Mouse (Mus musculus): ENCODE results near the gene Cul1. TPM values are rescaled to one million over a fixed set of nuclear protein-coding genes. Genes with fewer than 3 reads are reported as not detected.

Gene Cul1
- total and polyA plus RNA-seq, 3 experiments, result 63.6 to 155 (median 108) TPM

GRCm38 (mm10) chr6:47454131-47454574 lies 955 bp downstream of the Cul1 start:
- peak; percentile 34 for DNase-seq (ENCODE audit: extremely low read depth)
- H3K27ac ChIP-seq (ENCODE audit: insufficient read depth, low read depth), result peak overlapping the region; percentile 64
- dilution Hi-C loops (cut with MboI; ENCODE audit: extremely low pct_ligation_motif_present, extremely low pct_unique_long_range_greater_than_20kb, low sequenced_read_pairs) (no loop called here), in situ Hi-C loops (cut with MboI; ENCODE audit: low pct_ligation_motif_present, low pct_unique_long_range_greater_than_20kb, low sequenced_read_pairs) (no loop called here)
- peaks cover 0 to 31% of the 10 kb centered on the region in 2 experiments; a peak in 2 of 4 replicates for H3K4me1 ChIP-seq (ENCODE audit: control insufficient read depth in 1 of 2, insufficient read depth in 2 of 2)
- no peaks in the 10 kb centered on the region for H3K27me3 ChIP-seq (replicated peaks)
- TF ChIP-seq NRF1 (IDR thresholded peaks at IDR 0.05; ENCODE audit: low read depth, low read length), result 0 out of 2 replicates have a peak, but pooled peaks have one; percentile 38
- no peak for TF ChIP-seq JUN (IDR thresholded peaks at IDR 0.05; ENCODE audit: insufficient read depth, low read depth, low read length)
- no peak for TF ChIP-seq ZKSCAN1 (IDR thresholded peaks at IDR 0.05; ENCODE audit: borderline replicate concordance, low read depth, low read length)
- TF ChIP-seq ETS1 (conservative IDR thresholded peaks at IDR 0.05; ENCODE audit: low read depth, low read length), result no peak
- TF ChIP-seq IRF4 (IDR thresholded peaks at IDR 0.05; ENCODE audit: low read depth, low read length), result no peak
- TF ChIP-seq TCF12 (IDR thresholded peaks at IDR 0.05; ENCODE audit: low read depth, low read length), result 0 out of 2 replicates have a peak, but pooled peaks have one; percentile 28
- no peak; the same call in 1 of the 2 replicates for TF ChIP-seq MXI1 (IDR thresholded peaks at IDR 0.05; ENCODE audit: low read depth, low read length)
- no peak for TF ChIP-seq ZC3H11A (IDR thresholded peaks at IDR 0.05; ENCODE audit: low read depth, low read length)
- TF ChIP-seq POLR2A (IDR thresholded peaks at IDR 0.05; ENCODE audit: low read depth, low read length), result peak; percentile 47; the same call in 1 of the 2 replicates
- no peak; the same call in none of the 2 replicates for TF ChIP-seq NELFE (IDR thresholded peaks at IDR 0.05; ENCODE audit: low read depth, low read length)
- no peak for TF ChIP-seq EP300 (IDR thresholded peaks at IDR 0.05; ENCODE audit: low read length)
- TF ChIP-seq MAFK (IDR thresholded peaks at IDR 0.05; ENCODE audit: insufficient replicate concordance, low read length), result no peak
- TF ChIP-seq POLR2AphosphoS2 (IDR thresholded peaks at IDR 0.05; ENCODE audit: low read depth, low read length), result no peak
- TF ChIP-seq USF2 (conservative IDR thresholded peaks at IDR 0.05; ENCODE audit: low read depth, low read length), result no peak
- no peak overlapping the region for H3K4me2 ChIP-seq (ENCODE audit: insufficient read depth, low read depth, poor library complexity, severe bottlenecking)
- peak overlapping the region; percentile 79 to 92 (median 91) for H3K4me3 ChIP-seq (replicated peaks in 1 of 3; ENCODE audit: low read depth in 2 of 3, low read length in 2 of 3, poor library complexity in 1 of 3)
- H3K79me2 ChIP-seq (replicated peaks; ENCODE audit: control insufficient read depth, extremely low read depth, insufficient read depth, poor library complexity, severe bottlenecking), result peaks cover 34% of the 10 kb centered on the region
- H3K36me3 ChIP-seq (replicated peaks in 1 of 2; ENCODE audit: control insufficient read depth in 1 of 2, insufficient read depth in 1 of 2, low read length in 1 of 2), result peaks cover 0 to 7% of the 10 kb centered on the region in 2 experiments
- peak overlapping the region; percentile 82 for H3K9ac ChIP-seq (ENCODE audit: insufficient read depth, low read depth)
- H3K9me3 ChIP-seq (replicated peaks; ENCODE audit: low read length), result no peaks in the 10 kb centered on the region

- TF ChIP-seq SIN3A (IDR thresholded peaks at IDR 0.05; ENCODE audit: low read length), result peak; percentile 51; the same call in 1 of the 2 replicates
- TF ChIP-seq KAT2A (IDR thresholded peaks at IDR 0.05; ENCODE audit: insufficient replicate concordance, low read length), result no peak
- TF ChIP-seq MXI1 (IDR thresholded peaks at IDR 0.05; ENCODE audit: low read depth, low read length), result peak; percentile 43; the same call in 1 of the 2 replicates
- TF ChIP-seq USF1 (IDR thresholded peaks at IDR 0.05; ENCODE audit: low read depth, low read length), result no peak
- TF ChIP-seq UBTF (IDR thresholded peaks at IDR 0.05; ENCODE audit: low read depth, low read length), result peak; percentile 92
- TF ChIP-seq HCFC1 (IDR thresholded peaks at IDR 0.05; ENCODE audit: low read depth, low read length), result peak; percentile 39; the same call in 1 of the 2 replicates
- TF ChIP-seq RAD21 (IDR thresholded peaks at IDR 0.05; ENCODE audit: low read depth, low read length), result no peak
- TF ChIP-seq POLR2A (IDR thresholded peaks at IDR 0.05; ENCODE audit: low read depth, low read length), result peak; percentile 57; the same call in 1 of the 2 replicates
- TF ChIP-seq CHD1 (IDR thresholded peaks at IDR 0.05; ENCODE audit: low read depth, low read length), result peak; percentile 89
- 0 out of 2 replicates have a peak, but pooled peaks have one; percentile 24 for TF ChIP-seq MAX (IDR thresholded peaks at IDR 0.05; ENCODE audit: low read length)
- TF ChIP-seq ELF1 (IDR thresholded peaks at IDR 0.05; ENCODE audit: low read depth, low read length), result no peak
- no peak for TF ChIP-seq JUN (IDR thresholded peaks at IDR 0.05; ENCODE audit: insufficient read depth, low read depth, low read length)
- no peak for TF ChIP-seq GABPA (IDR thresholded peaks at IDR 0.05; ENCODE audit: insufficient replicate concordance, low read depth, low read length)
- no peak for TF ChIP-seq ZC3H11A (IDR thresholded peaks at IDR 0.05; ENCODE audit: low read depth, low read length)
- Histone ChIP-seq H3K27ac (ENCODE audit: insufficient read depth, low read depth) (peak overlapping the region; percentile 64), H3K79me2 (replicated peaks; ENCODE audit: control insufficient read depth, extremely low read depth, insufficient read depth, poor library complexity, severe bottlenecking) (peaks cover 38% of the 10 kb centered on the region), H3K4me1 (ENCODE audit: control insufficient read depth in 1 of 2, insufficient read depth in 2 of 2) (peaks cover 0 to 31% of the 10 kb centered on the region in 2 experiments; a peak in 2 of 4 replicates), H3K27me3 (replicated peaks) (no peaks in the 10 kb centered on the region), H3K4me2 (ENCODE audit: insufficient read depth, low read depth, poor library complexity, severe bottlenecking) (peak overlapping the region; percentile 77), H3K9ac (ENCODE audit: insufficient read depth, low read depth) (peak overlapping the region; percentile 82), H3K4me3 (replicated peaks in 1 of 3; ENCODE audit: low read depth in 2 of 3, low read length in 2 of 3, poor library complexity in 1 of 3) (peak overlapping the region; percentile 79 to 92 (median 91)), H3K36me3 (replicated peaks in 1 of 2; ENCODE audit: control insufficient read depth in 1 of 2, insufficient read depth in 1 of 2, low read length in 1 of 2) (peaks cover 0 to 7% of the 10 kb centered on the region in 2 experiments), H3K9me3 (replicated peaks; ENCODE audit: low read length) (no peaks in the 10 kb centered on the region)
- in situ Hi-C loops (cut with MboI; ENCODE audit: low pct_ligation_motif_present, low pct_unique_long_range_greater_than_20kb, low sequenced_read_pairs) (no loop called here), dilution Hi-C loops (cut with MboI; ENCODE audit: extremely low pct_ligation_motif_present, extremely low pct_unique_long_range_greater_than_20kb, low sequenced_read_pairs) (no loop called here)
- DNase-seq (ENCODE audit: extremely low read depth), result peak; percentile 40
Observed at GRCm38 (mm10) chr6:47454575-47455571, 1.7 kb downstream of the Cul1 start.

Measured in CH12.LX (cell line).